Comparison of ENCODE assay signal across 8 mouse cellular contexts in genomic region chr10:105572829-105573228, GRCm38 (mm10). TPM values are rescaled to one million over a fixed set of nuclear protein-coding genes. Genes with fewer than 3 reads are reported as not detected.
DNase-seq lines count a peak whose midpoint lies in the region; ATAC-seq and TF ChIP-seq lines count a peak whose summit lies in the region.

No protein-coding gene starts in this region.

- peak overlapping the region; percentile 75 for H3K4me3 ChIP-seq in lung, postnatal 0 days (ENCODE audit: low read depth, low read length)
- H3K4me3 ChIP-seq in embryonic facial prominence, embryonic 12.5 days: peak overlapping the region; percentile 64
- H3K4me3 ChIP-seq in hindbrain, embryonic 15.5 days: peak overlapping the region; percentile 93
- H3K4me3 ChIP-seq in midbrain, embryonic 15.5 days: peak overlapping the region; percentile 89

- 1% methylated on average over 16 of the region's 16 CpGs for WGBS in lung, postnatal 0 days
- 3% methylated on average over 16 of the region's 16 CpGs for WGBS in embryonic facial prominence, embryonic 12.5 days
- 2% methylated on average over 16 of the region's 16 CpGs for WGBS in hindbrain, embryonic 15.5 days
- 1% methylated on average over 16 of the region's 16 CpGs for WGBS in midbrain, embryonic 15.5 days

- H3K27ac ChIP-seq in lung, postnatal 0 days (ENCODE audit: low read length): no peak overlapping the region
- no peak overlapping the region for H3K27ac ChIP-seq in embryonic facial prominence, embryonic 12.5 days
- H3K27ac ChIP-seq in hindbrain, embryonic 15.5 days (replicated peaks): no peak overlapping the region
- no peak overlapping the region for H3K27ac ChIP-seq in midbrain, embryonic 15.5 days

- TF ChIP-seq CTCF in lung, postnatal 0 days (IDR thresholded peaks at IDR 0.05): no peak

- no peak for ATAC-seq in lung, postnatal 0 days
- ATAC-seq in embryonic facial prominence, embryonic 12.5 days (ENCODE audit: insufficient number of reproducible peaks, insufficient read depth, low FRiP score, low TSS enrichment): no peak
- no peak for ATAC-seq in hindbrain, embryonic 15.5 days (ENCODE audit: low FRiP score, low read depth)
- no peak for ATAC-seq in midbrain, embryonic 15.5 days (replicated peaks)

- no peaks in the 10 kb centered on the region for H3K9me3 ChIP-seq in lung, postnatal 0 days (ENCODE audit: low read length)
- no peaks in the 10 kb centered on the region for H3K9me3 ChIP-seq in embryonic facial prominence, embryonic 12.5 days
- H3K9me3 ChIP-seq in hindbrain, embryonic 15.5 days: no peaks in the 10 kb centered on the region
- H3K9me3 ChIP-seq in midbrain, embryonic 15.5 days: no peaks in the 10 kb centered on the region

- no peak overlapping the region for H3K9ac ChIP-seq in lung, postnatal 0 days (replicated peaks; ENCODE audit: low read depth)
- H3K9ac ChIP-seq in embryonic facial prominence, embryonic 12.5 days: peak overlapping the region; percentile 31
- peak overlapping the region; percentile 91 for H3K9ac ChIP-seq in hindbrain, embryonic 15.5 days
- no peak overlapping the region for H3K9ac ChIP-seq in midbrain, embryonic 15.5 days

- H3K36me3 ChIP-seq in lung, postnatal 0 days (ENCODE audit: insufficient read depth, low read length): no peaks in the 10 kb centered on the region
- no peaks in the 10 kb centered on the region for H3K36me3 ChIP-seq in embryonic facial prominence, embryonic 12.5 days
- no peaks in the 10 kb centered on the region for H3K36me3 ChIP-seq in hindbrain, embryonic 15.5 days
- H3K36me3 ChIP-seq in midbrain, embryonic 15.5 days (replicated peaks): no peaks in the 10 kb centered on the region

- H3K4me1 ChIP-seq in lung, postnatal 0 days (ENCODE audit: insufficient read depth, low read depth, low read length): 0 out of 2 replicates have a peak, but pooled peaks cover 3% of the 10 kb centered on the region
- no peaks in the 10 kb centered on the region for H3K4me1 ChIP-seq in embryonic facial prominence, embryonic 12.5 days
- H3K4me1 ChIP-seq in hindbrain, embryonic 15.5 days (replicated peaks): peaks cover 40% of the 10 kb centered on the region
- peaks cover 25% of the 10 kb centered on the region for H3K4me1 ChIP-seq in midbrain, embryonic 15.5 days

- H3K27me3 ChIP-seq in lung, postnatal 0 days (replicated peaks; ENCODE audit: insufficient read depth, low read length): no peaks in the 10 kb centered on the region
- H3K27me3 ChIP-seq in embryonic facial prominence, embryonic 12.5 days: no peaks in the 10 kb centered on the region
- no peaks in the 10 kb centered on the region for H3K27me3 ChIP-seq in hindbrain, embryonic 15.5 days
- H3K27me3 ChIP-seq in midbrain, embryonic 15.5 days (replicated peaks): no peaks in the 10 kb centered on the region

- DNase-seq in lung, postnatal 0 days (ENCODE audit: low spot score): no peak
- DNase-seq in lung, postnatal 10 days: no peak
- no peak for DNase-seq in cerebellum, adult 11-12 months
- DNase-seq in left cerebral cortex, adult 8-10 months (ENCODE audit: low spot score in 2 of 2): no peak
- DNase-seq in left cerebral cortex, adult 9 months (ENCODE audit: low spot score in 2 of 2): no peak

- no peak for TF ChIP-seq EP300 in lung, postnatal 0 days (IDR thresholded peaks at IDR 0.05)

- H3K4me2 ChIP-seq in lung, postnatal 0 days (replicated peaks; ENCODE audit: low read depth, low read length): peak overlapping the region; percentile 89
- peak overlapping the region; percentile 82 for H3K4me2 ChIP-seq in embryonic facial prominence, embryonic 12.5 days (replicated peaks)
- peak overlapping the region; percentile 85 for H3K4me2 ChIP-seq in hindbrain, embryonic 15.5 days
- peak overlapping the region; percentile 59 for H3K4me2 ChIP-seq in midbrain, embryonic 15.5 days

RNA-seq across cellular contexts. Expression of gene Tmtc2, which starts 1.4 kb away (rescaled TPM):
- 7.2 and 10.2 TPM in 2 replicates for polyA plus RNA-seq in lung, postnatal 0 days (2015; fragmentation: Nextera tagmentation; extraction: Ambion mirVana)
- 16.9 and 18.1 TPM in 2 replicates for polyA plus RNA-seq in embryonic facial prominence, embryonic 12.5 days (2016; fragmentation: Nextera tagmentation; extraction: Ambion mirVana)
- polyA plus RNA-seq in hindbrain, embryonic 15.5 days (2015; fragmentation: Nextera tagmentation; extraction: Ambion mirVana): 8.0 and 8.5 TPM in 2 replicates
- 8.5 and 8.9 TPM in 2 replicates for polyA plus RNA-seq in midbrain, embryonic 15.5 days (2015; fragmentation: Nextera tagmentation; extraction: Ambion mirVana)
- 10 to 100 TPM in 3 of 4 experiments, 1 to 10 TPM in 1; 9.9 to 12.4 (median 10.9) TPM for total RNA-seq in left cerebral cortex, adult 8-10 months (2022)

Comparison
In these comparisons a context has a peak if more than half of its experiments do, and no peak if none do; other contexts are left out.
1. H3K9ac ChIP-seq: peak in embryonic facial prominence, embryonic 12.5 days (single experiment) and hindbrain, embryonic 15.5 days (single experiment); none in lung, postnatal 0 days (single experiment) and midbrain, embryonic 15.5 days (single experiment).
2. Peak in every context shown above with its lines, with median percentiles within 50 percentile points of each other: H3K4me2 ChIP-seq and H3K4me3 ChIP-seq.